Mouse (Mus musculus) heart, postnatal 0 days (tissue): Measurements from ENCODE around the gene Abca14. TPM values are rescaled to one million over a fixed set of nuclear protein-coding genes. Genes with fewer than 3 reads are reported as not detected.

ENCODE experiments used
- ATAC-seq: fragments of 200-750 bp; cut with Nextera tagmentation; 2 replicates; pipeline ENCODE4 v1.8.0; 2017; ENCODE audit warnings: low read depth, moderate number of reproducible peaks, moderate library complexity; ENCODE audit not compliant: insufficient read depth
- DNase-seq: peaks from one replicate; pipeline ENCODE4 v3.0.0-alpha.2; 2016; ENCODE audit warnings: low spot score
- H3K27ac ChIP-seq: fragments of 300-500 bp; sonication (generic); 2 replicates; pipeline ENCODE4 v1.5.1; 2014; ENCODE audit warnings: low read depth, mild to moderate bottlenecking
- H3K27me3 ChIP-seq: fragments of 300-500 bp; sonication (generic); 2 replicates; pipeline ENCODE4 v1.6.1; 2014; ENCODE audit warnings: low read length, mixed read lengths; ENCODE audit not compliant: control insufficient read depth, insufficient read depth
- H3K36me3 ChIP-seq: fragments of 300-500 bp; sonication (generic); replicated peaks from 2 replicates; pipeline ENCODE4 v1.6.1; 2014; ENCODE audit warnings: low read length, mixed read lengths; ENCODE audit not compliant: control insufficient read depth, insufficient read depth
- H3K4me1 ChIP-seq: fragments of 300-500 bp; sonication (generic); 2 replicates; pipeline ENCODE4 v1.6.1; 2014; ENCODE audit warnings: antibody characterized with exemption; ENCODE audit not compliant: control insufficient read depth, insufficient read depth
- H3K4me2 ChIP-seq: fragments of 300-500 bp; sonication (generic); 2 replicates; pipeline ENCODE4 v1.6.1; 2014; ENCODE audit warnings: low read depth, mild to moderate bottlenecking, low read length, moderate library complexity
- H3K4me3 ChIP-seq: fragments of 300-500 bp; sonication (generic); 2 replicates; pipeline ENCODE4 v1.5.1; 2014; ENCODE audit warnings: low read depth, low read length
- H3K9ac ChIP-seq: fragments of 300-500 bp; sonication (generic); replicated peaks from 2 replicates; pipeline ENCODE4 v1.6.1; 2014; ENCODE audit warnings: low read depth, low read length, mixed read lengths
- H3K9me3 ChIP-seq: fragments of 300-500 bp; sonication (generic); replicated peaks from 2 replicates; pipeline ENCODE4 v1.6.1; 2016; ENCODE audit warnings: low read length; ENCODE audit not compliant: control insufficient read depth
- CTCF ChIP-seq: IDR thresholded peaks from 2 replicates; pipeline ENCODE4 v1.5.1; 2016; ENCODE audit warnings: antibody characterized with exemption, control low read depth, low read depth
- EP300 ChIP-seq: IDR thresholded peaks from 2 replicates; pipeline ENCODE4 v1.6.1; 2016; ENCODE audit warnings: antibody characterized with exemption, low read depth
- WGBS: fragments of 180-500 bp; shearing (Covaris S2); extraction: QIAGEN DNeasy Blood & Tissue Kit; methylation state at CpG from one replicate; pipeline ENCODE4 v1.1.7; 2014; 5-methylcytosine and 5-hydroxymethylcytosine counted together
- polyA plus RNA-seq: library from polyadenylated mRNA; unstranded; fragments of >200 nt; fragmentation: Nextera tagmentation; extraction: Ambion mirVana; gene quantifications from 2 replicates; pipeline ENCODE4 v1.2.1, GENCODE M21; 2015
- total RNA-seq: library from RNA; depleted of rRNA; stranded (reverse); fragments of >200 nt; gene quantifications from 2 replicates; pipeline ENCODE4 v1.2.3, GENCODE M21; 2014; ENCODE audit warnings: low replicate concordance; rRNA removed

Abca14 gene
- total RNA-seq = not detected in 2 replicates
- polyA plus RNA-seq = not detected in 2 replicates

DNA sequence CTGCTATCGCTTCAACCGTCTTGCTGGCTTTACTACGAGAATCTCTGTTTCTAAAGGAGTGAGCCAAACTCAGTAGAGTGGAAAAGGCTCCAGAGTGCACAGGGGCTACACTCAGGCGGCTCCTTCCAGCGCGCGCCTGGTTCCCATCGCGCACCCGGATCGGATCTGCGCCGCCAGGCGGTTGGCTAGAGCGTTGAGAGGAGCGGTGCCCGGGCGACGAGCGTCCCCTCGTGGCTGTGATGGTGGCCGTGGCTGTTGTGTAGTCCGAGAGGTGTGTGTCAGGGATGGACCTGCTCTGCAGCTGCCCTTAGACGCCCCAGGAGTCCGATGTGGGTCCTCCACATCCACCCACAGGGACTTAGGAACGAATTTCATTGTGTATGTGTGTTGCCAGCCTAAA lies at the start of gene Abca14:
Gene Abca14, plus strand, starts transcription at position 173 of the 400 bp plus-strand sequence.
- ATAC-seq = peak; percentile 66; the same call in 1 of the 2 replicates
- peaks cover 22% of the 10 kb centered on the region for H3K27me3 ChIP-seq

DNA sequence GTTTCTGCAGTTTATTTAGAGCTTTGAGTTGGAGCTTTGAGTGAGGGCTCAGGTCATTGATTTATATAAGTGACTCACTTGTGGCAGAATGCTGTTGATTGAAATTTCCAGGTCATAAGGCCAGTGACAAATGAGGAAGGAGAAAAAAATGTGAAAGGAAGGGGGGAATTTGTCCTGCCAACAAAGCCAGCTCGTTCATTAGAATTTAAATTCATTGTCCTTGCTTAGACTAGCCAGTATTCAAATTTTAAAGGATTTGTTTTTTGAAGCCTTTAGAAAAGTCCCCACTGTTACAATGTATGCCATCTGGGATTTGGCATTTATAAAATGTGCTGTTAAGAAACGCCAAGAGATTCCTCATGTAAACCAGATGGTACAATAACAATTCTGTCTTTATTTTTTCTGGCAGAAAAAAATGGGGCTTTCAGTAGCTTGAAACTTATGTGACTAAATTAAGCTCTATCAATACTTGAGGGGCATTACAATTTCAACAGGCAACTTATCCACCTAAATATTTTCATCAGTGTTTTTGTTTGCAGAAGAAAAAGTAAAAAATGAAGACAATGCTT lies 46.8 kb upstream of the Abca14 start:
- no peak overlapping the region for H3K4me2 ChIP-seq
- WGBS = 40% methylated on average over 2 of the region's 2 CpGs
- no peak overlapping the region for H3K27ac ChIP-seq
- no peak overlapping the region for H3K9ac ChIP-seq
- no peak overlapping the region for H3K4me3 ChIP-seq
- no peaks in the 10 kb centered on the region for H3K36me3 ChIP-seq
- no peak for TF ChIP-seq EP300
- no peak for TF ChIP-seq CTCF
- no peak for ATAC-seq
- DNase-seq = no peak
- no peaks in the 10 kb centered on the region for H3K9me3 ChIP-seq
- H3K4me1 ChIP-seq = no peaks in the 10 kb centered on the region
- no peaks in the 10 kb centered on the region for H3K27me3 ChIP-seq

More for the DNA sequence above, at the start of gene Abca14:
- Histone ChIP-seq H3K27ac (no peak within 1 kb of the TSS), H3K9ac (no peak within 1 kb of the TSS), H3K4me1 (peaks cover 10% of the 10 kb centered on the region), H3K4me3 (no peak within 1 kb of the TSS), H3K9me3 (no peaks in the 10 kb centered on the region), H3K36me3 (no peaks in the 10 kb centered on the region), H3K4me2 (no peak within 1 kb of the TSS)
- TF ChIP-seq EP300 (no peak), CTCF (peak; percentile 98)
- WGBS = 3% methylated on average over 26 of the region's 26 CpGs
- DNase-seq = peak; percentile 42

DNA sequence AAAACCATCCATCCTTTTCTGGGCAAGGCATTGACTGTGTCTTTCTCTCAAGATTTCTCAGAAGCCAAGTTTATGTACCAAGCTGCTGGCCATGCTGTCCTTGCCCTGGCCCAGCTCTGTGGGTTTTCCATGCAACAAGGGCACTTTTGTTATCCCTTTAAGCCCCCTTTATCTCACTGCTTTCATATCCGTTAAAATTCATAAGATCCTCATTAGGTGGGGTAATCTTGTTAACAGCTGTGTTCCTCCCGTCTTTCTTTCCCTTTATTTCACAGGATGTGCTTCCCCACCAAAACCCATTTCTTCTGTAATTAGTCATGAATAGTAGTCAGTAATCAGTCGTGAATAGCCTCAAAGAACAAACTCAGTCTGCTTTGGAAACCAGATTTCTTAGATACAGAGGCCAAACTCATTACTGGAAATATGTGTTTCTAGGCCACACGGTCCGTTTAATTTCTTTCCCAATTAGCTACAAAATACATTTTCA lies 46.1 kb upstream of the Abca14 start:
- no peaks in the 10 kb centered on the region for H3K9me3 ChIP-seq
- no peak overlapping the region for H3K27ac ChIP-seq
- no peak overlapping the region for H3K4me2 ChIP-seq
- 48% methylated on average over 5 of the region's 5 CpGs for WGBS
- no peak overlapping the region for H3K4me3 ChIP-seq
- H3K36me3 ChIP-seq = no peaks in the 10 kb centered on the region
- no peak overlapping the region for H3K9ac ChIP-seq
- no peak for ATAC-seq
- TF ChIP-seq EP300 = no peak
- no peak for TF ChIP-seq CTCF
- no peak for DNase-seq
- no peaks in the 10 kb centered on the region for H3K4me1 ChIP-seq
- H3K27me3 ChIP-seq = no peaks in the 10 kb centered on the region

DNA sequence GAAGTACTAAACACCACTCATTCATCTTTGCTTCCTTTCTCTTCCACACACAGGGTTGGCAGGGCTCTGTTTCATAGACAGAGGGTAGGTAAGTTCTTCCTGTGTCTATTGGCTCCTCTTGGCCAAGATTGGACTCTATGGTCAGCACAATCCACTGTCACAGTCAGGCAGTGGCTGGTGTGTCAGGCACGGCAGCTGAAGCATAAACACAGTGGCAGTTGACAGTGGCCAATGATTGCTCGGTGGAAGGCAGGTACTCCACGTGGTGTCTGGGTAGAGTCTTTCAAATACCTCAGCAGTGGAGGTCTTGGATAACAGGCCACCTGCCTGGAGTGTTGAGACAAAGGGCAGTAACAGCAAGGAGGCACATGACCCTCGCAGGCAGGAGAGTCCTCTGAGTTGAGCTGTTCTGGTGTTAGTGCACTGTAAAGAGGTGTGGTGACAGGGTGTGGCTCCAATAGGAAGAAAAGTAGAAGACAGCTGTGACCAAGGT lies 45.6 kb upstream of the Abca14 start:
- Histone ChIP-seq H3K36me3 (no peaks in the 10 kb centered on the region), H3K27me3 (no peaks in the 10 kb centered on the region), H3K4me1 (no peaks in the 10 kb centered on the region), H3K27ac (no peak overlapping the region), H3K4me3 (no peak overlapping the region), H3K4me2 (no peak overlapping the region), H3K9me3 (no peaks in the 10 kb centered on the region), H3K9ac (no peak overlapping the region)
- TF ChIP-seq EP300 (no peak), CTCF (no peak)
- WGBS = 36% methylated on average over 4 of the region's 4 CpGs
- ATAC-seq (no peak), DNase-seq (no peak)

DNA sequence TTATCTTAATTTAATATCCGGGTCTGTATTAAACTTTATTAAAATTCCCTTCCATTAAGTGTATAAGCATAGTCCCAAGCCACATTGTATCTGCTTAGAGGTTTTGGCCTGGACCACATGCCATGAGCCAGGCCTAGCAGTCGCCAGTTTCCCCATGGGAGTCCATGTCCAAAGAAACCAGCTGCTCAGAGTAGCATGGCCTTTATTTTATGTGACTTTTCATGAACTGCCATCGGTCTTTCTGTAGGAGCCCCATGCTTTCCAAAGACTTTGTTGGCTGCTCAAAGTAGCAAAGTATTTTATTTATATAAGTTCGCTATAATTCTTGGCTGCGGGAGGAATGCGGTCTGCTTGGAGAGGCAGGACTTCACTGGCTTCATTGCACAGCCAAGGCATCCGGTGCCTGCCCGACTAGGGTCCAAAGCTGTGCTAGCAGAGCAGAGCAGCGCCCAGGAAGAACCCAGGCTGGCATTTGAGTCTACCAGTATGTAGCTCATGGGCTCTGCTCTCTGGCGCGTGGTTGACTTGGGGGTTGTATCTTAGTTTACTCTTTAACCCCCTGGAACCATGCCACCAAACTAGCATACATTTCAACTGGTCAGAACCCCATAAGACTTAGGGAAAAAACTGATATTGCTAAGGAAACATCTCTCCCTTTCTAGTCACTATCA lies 40.0 kb upstream of the Abca14 start:
- H3K27me3 ChIP-seq = no peaks in the 10 kb centered on the region
- no peak for DNase-seq
- WGBS = 79% methylated on average over 11 of the region's 11 CpGs
- H3K27ac ChIP-seq = no peak overlapping the region
- ATAC-seq = no peak
- H3K36me3 ChIP-seq = no peaks in the 10 kb centered on the region
- no peak overlapping the region for H3K4me3 ChIP-seq
- H3K4me2 ChIP-seq = no peak overlapping the region
- TF ChIP-seq EP300 (no peak), CTCF (no peak)
- no peak overlapping the region for H3K9ac ChIP-seq
- no peaks in the 10 kb centered on the region for H3K9me3 ChIP-seq
- no peaks in the 10 kb centered on the region for H3K4me1 ChIP-seq
